Mouse (Mus musculus) heart, embryonic 10.5 days (tissue): ENCODE data around the gene Vcan. TPM values are rescaled to one million over a fixed set of nuclear protein-coding genes. Genes with fewer than 3 reads are reported as not detected.

Source experiments
- DNase-seq: peaks from one replicate; pipeline ENCODE4 v3.0.0-alpha.2; 2017; ENCODE audit warnings: low spot score
- H3K27ac ChIP-seq: fragments of 300-500 bp; sonication (generic); 2 replicates; pipeline ENCODE4 v1.5.1; 2016; ENCODE audit warnings: mild to moderate bottlenecking
- H3K27me3 ChIP-seq: fragments of 300-500 bp; sonication (generic); 2 replicates; pipeline ENCODE4 v1.6.1; 2016; ENCODE audit warnings: mild to moderate bottlenecking; ENCODE audit not compliant: poor library complexity, insufficient read depth, severe bottlenecking
- H3K36me3 ChIP-seq: fragments of 300-500 bp; sonication (generic); 2 replicates; pipeline ENCODE4 v1.6.1; 2016; ENCODE audit warnings: mild to moderate bottlenecking, moderate library complexity
- H3K4me1 ChIP-seq: fragments of 300-500 bp; sonication (generic); 2 replicates; pipeline ENCODE4 v1.6.1; 2016; ENCODE audit warnings: mild to moderate bottlenecking
- H3K4me3 ChIP-seq: fragments of 300-500 bp; sonication (generic); 2 replicates; pipeline ENCODE4 v1.5.1; 2016; ENCODE audit warnings: mild to moderate bottlenecking, moderate library complexity
- H3K9me3 ChIP-seq: fragments of 300-500 bp; sonication (generic); 2 replicates; pipeline ENCODE4 v1.6.1; 2016; ENCODE audit warnings: mild to moderate bottlenecking, moderate library complexity
- WGBS: fragments of 180-500 bp; shearing (Covaris S2); methylation state at CpG from one replicate; pipeline ENCODE4 v1.1.7; 2016; 5-methylcytosine and 5-hydroxymethylcytosine counted together
- polyA plus RNA-seq: library from polyadenylated mRNA; unstranded; fragments of >200 nt; fragmentation: Nextera tagmentation; extraction: Ambion mirVana; gene quantifications from 2 replicates; pipeline ENCODE4 v1.2.1, GENCODE M21; 2016

Gene Vcan
- polyA plus RNA-seq, 1 experiment from 2014 or later = 109 TPM

DNA sequence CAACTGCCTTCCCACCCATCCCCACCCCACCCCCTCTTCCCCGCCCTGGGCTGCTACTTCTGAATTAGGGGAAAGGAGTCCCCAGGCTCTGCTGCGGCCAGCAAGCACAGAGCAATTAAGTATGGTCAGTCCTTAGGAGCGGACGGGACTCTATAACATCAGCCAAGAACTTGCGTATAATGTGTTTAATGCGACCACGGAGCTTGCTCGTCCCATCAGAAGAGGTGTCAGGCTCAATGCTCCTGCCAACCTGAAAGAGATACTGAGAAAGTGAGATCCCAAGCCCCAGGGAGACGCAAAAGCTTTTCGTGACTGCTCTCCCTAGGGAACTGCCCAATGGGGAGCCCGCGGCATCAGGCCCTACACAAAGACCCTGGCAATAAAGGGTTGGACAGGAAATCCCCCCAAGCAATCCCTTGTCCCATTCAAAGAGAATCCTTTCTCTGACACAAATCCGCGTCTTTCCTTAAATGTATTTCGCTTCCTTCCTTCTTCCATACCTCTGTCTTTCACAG is 434 bp upstream of the Vcan start:
- Histone ChIP-seq H3K36me3 (no peaks in the 10 kb centered on the region), H3K9me3 (no peaks in the 10 kb centered on the region), H3K27ac (peak overlapping the region; percentile 95), H3K4me3 (peak overlapping the region; percentile 75), H3K27me3 (no peaks in the 10 kb centered on the region), H3K4me1 (peaks cover 24% of the 10 kb centered on the region)
- WGBS = 1% methylated on average over 15 of the region's 15 CpGs
- no peak for DNase-seq

DNA sequence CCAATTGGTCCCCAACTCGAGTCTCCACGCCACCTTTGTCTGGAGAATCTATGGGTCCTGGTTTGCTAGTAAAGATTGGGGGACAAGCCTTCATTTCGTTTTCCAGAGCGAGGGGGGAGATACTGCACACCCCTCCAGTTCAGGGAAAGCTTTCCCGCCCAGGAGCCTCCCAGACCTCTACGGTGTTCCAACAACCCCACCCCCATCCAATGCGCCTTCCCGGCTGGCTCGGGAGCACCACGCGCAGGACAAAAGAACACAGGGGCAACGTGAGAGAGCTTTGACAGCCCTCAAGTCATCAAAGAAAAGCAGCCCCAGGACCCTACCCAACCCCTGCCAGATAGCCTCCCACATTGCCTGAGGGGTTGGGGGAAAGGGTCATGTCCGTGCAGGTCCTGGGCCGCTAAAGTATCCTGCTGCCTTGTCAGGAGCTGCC is 1.2 kb downstream of the Vcan start:
- peak overlapping the region; percentile 75 for H3K4me3 ChIP-seq
- H3K27me3 ChIP-seq = no peaks in the 10 kb centered on the region
- H3K4me1 ChIP-seq = peaks cover 18% of the 10 kb centered on the region
- H3K27ac ChIP-seq = peak overlapping the region; percentile 95
- H3K36me3 ChIP-seq = no peaks in the 10 kb centered on the region
- WGBS = under 1% methylated on average over 14 of the region's 14 CpGs
- no peaks in the 10 kb centered on the region for H3K9me3 ChIP-seq
- peak; percentile 85 for DNase-seq

DNA sequence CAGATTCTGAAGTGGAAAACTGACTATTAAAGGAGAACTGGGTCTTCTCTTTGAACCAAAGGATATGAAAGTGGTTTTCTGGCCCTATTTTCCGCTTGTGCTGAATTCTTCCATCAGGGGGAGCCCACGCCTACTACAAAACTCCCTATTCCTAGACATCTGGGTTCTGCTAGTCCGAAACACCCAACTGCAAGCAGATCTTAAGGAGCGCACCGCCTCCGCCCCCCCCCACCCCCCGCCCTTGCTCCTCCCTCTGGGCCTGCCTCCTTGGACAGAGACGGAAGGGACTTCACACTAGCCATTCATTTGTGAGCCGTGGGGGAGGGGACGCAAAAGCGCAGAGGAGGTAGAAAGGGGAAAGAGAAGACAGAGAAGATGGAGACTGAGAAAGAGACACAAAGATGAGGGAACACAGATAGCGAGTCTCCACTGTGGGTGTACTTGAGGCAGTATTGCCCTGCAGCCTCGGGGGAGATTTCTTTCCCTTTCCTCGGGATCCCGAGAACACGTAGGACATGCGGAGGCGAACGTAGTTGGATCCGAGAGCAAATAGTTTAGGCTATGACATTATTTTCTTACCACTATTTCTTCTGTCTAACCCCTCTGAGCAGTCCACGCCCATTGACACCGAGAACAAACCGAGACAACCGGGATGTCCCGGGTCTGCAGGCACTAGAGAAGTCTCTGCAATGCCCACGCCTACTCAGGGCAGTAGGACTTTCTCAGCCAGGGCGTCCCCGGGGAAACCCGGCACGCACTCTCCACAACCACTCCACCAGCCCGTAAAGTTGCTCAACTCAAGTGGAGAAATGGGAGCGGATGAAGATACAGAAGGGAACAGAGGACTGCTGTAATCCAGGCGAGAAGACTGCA is 1.8 kb downstream of the Vcan start:
- under 1% methylated on average over 33 of the region's 33 CpGs for WGBS
- Histone ChIP-seq H3K9me3 (no peaks in the 10 kb centered on the region), H3K27ac (peak overlapping the region; percentile 95), H3K4me3 (peak overlapping the region; percentile 75), H3K36me3 (no peaks in the 10 kb centered on the region), H3K4me1 (peaks cover 18% of the 10 kb centered on the region), H3K27me3 (no peaks in the 10 kb centered on the region)
- peak; percentile 96 for DNase-seq

DNA sequence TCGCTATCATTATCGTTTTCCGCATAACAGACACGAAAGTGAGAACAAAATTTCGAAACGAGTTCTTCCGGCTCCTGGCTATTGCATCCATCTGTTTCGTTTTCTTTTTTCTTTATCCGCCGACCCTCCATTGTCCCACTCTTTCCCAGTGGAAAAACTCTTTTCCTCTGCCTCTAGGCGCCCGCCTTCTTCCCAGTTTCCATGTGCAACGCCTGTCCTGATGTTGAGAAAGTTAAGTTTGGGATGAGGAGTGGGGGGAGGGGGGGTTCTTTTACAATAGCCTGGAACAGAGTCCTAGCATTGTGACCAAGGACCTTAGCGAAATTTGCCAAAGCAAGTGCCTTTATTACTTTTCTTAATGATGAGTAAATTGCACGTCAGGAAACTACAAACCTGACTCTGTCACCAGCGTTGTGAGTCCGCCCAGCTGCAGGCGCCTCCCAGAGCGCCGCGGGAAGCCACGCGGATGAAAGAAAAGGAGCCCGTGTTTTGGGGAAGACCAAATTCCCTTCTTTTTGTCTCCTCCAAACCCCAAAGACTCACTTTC is 2.5 kb downstream of the Vcan start:
- no peaks in the 10 kb centered on the region for H3K9me3 ChIP-seq
- no peaks in the 10 kb centered on the region for H3K27me3 ChIP-seq
- H3K27ac ChIP-seq = peak overlapping the region; percentile 95
- WGBS = under 1% methylated on average over 24 of the region's 24 CpGs
- H3K4me3 ChIP-seq = peak overlapping the region; percentile 75
- DNase-seq = no peak
- H3K36me3 ChIP-seq = no peaks in the 10 kb centered on the region
- peaks cover 21% of the 10 kb centered on the region; the same call in 1 of the 2 replicates for H3K4me1 ChIP-seq

DNA sequence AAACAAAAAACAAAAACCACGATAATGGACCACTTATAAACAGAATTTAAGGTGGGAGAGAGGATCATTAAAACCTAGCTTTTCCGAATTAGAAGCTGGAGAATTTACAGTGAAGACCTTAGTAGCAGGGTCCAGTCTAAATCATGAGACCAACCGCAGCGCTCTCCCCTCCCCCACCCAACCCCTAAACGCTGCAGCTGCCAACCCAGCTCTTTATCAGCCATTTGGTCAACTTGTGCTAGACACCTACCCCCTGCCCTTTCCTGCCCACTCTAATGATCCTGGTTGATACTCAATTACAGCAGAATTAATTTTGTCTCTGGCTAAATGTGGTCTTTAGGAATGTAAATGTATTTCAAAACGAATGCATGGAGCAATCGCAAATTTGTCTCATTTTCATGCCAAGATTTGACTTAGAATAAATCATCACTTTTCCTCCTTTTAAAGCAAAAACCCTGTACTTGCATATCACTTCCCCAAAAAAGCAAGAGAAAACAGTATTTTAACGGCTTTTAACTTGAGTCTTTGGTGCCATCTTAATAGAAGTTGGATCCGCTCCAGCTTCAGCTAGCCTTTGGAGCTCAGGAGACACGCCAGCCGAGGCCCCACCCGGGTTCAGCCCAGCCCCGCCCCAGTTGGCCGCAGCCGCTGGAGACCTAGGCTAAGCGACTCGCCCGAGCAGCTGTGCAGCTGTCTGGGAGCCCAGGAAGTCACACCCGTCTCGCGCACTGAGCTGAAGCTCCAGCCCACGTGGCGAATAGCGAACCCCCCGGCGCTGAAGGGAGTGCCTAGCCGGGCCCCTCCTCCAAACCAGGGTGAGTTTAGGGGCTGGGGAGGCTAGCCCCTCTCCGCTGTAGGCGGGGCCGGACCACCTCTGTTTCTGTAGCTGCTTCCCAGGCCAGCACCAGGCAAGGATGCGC is 3.3 kb downstream of the Vcan start:
- Histone ChIP-seq H3K4me3 (peak overlapping the region; percentile 75), H3K27me3 (no peaks in the 10 kb centered on the region), H3K9me3 (no peaks in the 10 kb centered on the region), H3K27ac (peak overlapping the region; percentile 95), H3K36me3 (no peaks in the 10 kb centered on the region), H3K4me1 (peaks cover 25% of the 10 kb centered on the region; the same call in 1 of the 2 replicates)
- WGBS = 2% methylated on average over 31 of the region's 31 CpGs
- DNase-seq = peak; percentile 94

DNA sequence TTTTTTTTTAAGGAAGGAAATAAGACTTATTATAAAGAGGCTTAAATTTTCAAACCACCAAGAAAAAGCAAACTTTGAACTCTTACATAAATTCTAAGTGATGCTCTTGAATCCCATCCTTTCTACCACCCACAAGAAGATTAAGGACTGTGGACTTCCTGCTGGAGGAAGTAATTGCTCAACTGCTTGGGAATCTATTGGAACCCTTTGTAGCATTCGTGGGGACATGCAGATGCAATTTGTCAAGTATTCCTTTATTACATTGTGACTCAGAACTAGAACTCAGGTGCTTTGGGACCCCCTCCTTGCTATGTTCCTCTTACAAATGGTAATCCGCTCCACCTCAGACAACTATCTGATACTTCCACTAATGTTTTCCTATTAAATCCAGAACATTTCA is 4.0 kb downstream of the Vcan start:
- H3K9me3 ChIP-seq = no peaks in the 10 kb centered on the region
- peak overlapping the region; percentile 95; the same call in 1 of the 2 replicates for H3K27ac ChIP-seq
- no peaks in the 10 kb centered on the region for H3K27me3 ChIP-seq
- H3K4me1 ChIP-seq = peaks cover 25% of the 10 kb centered on the region; the same call in 1 of the 2 replicates
- H3K4me3 ChIP-seq = peak overlapping the region; percentile 75
- WGBS = 38% methylated on average over 2 of the region's 2 CpGs
- no peaks in the 10 kb centered on the region for H3K36me3 ChIP-seq
- DNase-seq = no peak

DNA sequence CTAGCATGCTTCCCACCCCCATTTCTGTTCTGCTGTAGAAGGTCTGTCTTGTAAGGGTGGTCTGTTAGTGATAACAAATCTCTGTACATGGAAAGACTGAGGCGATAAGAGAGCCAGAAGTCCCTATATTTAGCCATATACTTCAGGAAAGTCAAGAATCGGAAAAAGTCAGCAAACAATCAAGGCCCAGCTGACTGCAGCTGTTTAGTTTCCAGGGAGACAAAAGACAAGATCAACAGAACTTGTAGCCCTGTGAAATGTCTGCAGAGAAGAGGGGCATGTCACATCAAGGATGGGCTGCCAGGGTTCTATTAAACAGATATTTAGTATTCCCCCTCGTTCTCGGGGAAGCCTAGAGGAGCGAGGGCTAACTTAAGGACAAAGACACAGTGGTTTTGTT is 7.2 kb downstream of the Vcan start:
- Histone ChIP-seq H3K27ac (peak overlapping the region; percentile 69), H3K9me3 (no peaks in the 10 kb centered on the region), H3K4me1 (peaks cover 28% of the 10 kb centered on the region; the same call in 1 of the 2 replicates), H3K27me3 (no peaks in the 10 kb centered on the region), H3K4me3 (peak overlapping the region; percentile 25), H3K36me3 (0 out of 2 replicates have a peak, but pooled peaks cover 3% of the 10 kb centered on the region)
- 18% methylated on average over 5 of the region's 5 CpGs for WGBS
- DNase-seq = no peak

DNA sequence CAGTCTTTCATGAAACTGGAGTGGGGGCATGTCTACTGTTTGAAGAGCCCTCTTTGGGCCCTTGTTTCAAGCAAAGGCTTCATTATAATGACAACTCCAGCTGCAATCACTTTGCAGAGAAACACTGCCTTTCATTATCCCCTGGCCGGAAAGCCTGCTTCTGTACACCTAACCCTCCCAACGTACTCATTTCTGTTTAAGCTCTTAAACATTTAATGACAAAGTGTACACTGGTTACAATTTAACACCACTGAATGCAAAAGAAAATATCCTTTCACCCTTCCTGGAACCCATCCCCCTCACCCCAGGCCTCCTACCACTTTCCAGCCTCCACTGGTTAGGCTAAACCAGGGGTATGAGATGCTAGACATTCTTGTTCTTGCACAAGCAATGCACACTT is 15.8 kb downstream of the Vcan start:
- Histone ChIP-seq H3K4me3 (no peak overlapping the region), H3K27me3 (no peaks in the 10 kb centered on the region), H3K27ac (no peak overlapping the region), H3K36me3 (peaks cover 37% of the 10 kb centered on the region), H3K9me3 (no peaks in the 10 kb centered on the region), H3K4me1 (0 out of 2 replicates have a peak, but pooled peaks cover 6% of the 10 kb centered on the region)
- no peak for DNase-seq
- 83% methylated on average over 2 of the region's 2 CpGs for WGBS

DNA sequence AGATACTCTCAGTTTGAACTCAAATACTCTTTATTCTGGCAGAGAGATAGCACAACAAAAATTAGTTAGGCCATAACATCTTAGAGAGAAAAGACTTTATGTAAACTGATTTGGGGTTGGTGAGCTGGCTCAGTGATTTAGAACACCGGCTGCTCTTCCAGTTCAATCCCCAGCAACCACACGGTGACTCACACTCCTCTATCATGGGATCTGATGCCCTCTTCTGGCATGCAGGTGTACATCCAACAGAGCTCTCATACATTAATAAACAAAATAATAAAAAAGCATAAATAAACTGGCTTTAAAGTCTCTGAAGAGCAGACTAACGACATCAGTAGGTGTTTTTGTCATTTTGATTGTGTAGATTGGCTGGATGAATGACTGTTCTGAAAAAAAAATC is 21.8 kb downstream of the Vcan start:
- Histone ChIP-seq H3K9me3 (no peaks in the 10 kb centered on the region), H3K4me3 (no peak overlapping the region), H3K4me1 (no peaks in the 10 kb centered on the region), H3K36me3 (peaks cover 66% of the 10 kb centered on the region), H3K27me3 (no peaks in the 10 kb centered on the region), H3K27ac (no peak overlapping the region)
- 53% methylated on average over 3 of the region's 3 CpGs for WGBS
- no peak for DNase-seq

DNA sequence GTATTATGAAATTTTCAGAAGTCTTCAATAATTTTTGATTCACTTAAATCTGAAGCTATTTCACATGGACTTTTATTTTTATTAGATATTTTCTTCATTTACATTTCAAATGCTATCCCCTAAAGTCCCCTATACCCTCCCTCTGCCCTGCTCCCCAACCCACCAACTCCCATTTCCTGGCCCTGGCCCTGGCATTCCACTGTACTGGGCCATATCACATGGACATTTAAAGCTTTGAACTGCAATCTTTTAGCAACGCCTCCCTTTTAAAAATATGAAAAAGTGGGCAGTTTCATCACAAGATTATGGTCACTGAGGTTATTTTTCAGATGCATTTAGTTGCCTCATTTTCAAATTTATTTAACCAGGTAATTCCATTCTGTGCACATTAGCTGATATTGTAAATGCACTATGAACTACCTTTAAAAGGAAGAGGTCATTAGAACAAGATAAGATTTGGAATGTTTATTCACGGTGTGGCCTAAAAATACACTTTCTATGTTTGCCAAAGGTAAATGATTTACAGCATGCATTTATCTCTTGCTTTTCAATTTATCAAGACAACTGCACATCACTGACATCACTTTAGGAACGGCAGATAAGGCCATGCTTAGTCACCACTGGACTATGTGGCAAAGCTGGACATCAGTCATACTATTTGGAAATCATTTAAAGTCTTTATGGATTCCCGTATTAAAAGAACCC is 32.7 kb downstream of the Vcan start:
- no peaks in the 10 kb centered on the region for H3K9me3 ChIP-seq
- DNase-seq = no peak
- peaks cover 49% of the 10 kb centered on the region for H3K36me3 ChIP-seq
- no peaks in the 10 kb centered on the region for H3K4me1 ChIP-seq
- no peak overlapping the region for H3K4me3 ChIP-seq
- H3K27me3 ChIP-seq = no peaks in the 10 kb centered on the region
- 53% methylated on average over 4 of the region's 4 CpGs for WGBS
- no peak overlapping the region for H3K27ac ChIP-seq

DNA sequence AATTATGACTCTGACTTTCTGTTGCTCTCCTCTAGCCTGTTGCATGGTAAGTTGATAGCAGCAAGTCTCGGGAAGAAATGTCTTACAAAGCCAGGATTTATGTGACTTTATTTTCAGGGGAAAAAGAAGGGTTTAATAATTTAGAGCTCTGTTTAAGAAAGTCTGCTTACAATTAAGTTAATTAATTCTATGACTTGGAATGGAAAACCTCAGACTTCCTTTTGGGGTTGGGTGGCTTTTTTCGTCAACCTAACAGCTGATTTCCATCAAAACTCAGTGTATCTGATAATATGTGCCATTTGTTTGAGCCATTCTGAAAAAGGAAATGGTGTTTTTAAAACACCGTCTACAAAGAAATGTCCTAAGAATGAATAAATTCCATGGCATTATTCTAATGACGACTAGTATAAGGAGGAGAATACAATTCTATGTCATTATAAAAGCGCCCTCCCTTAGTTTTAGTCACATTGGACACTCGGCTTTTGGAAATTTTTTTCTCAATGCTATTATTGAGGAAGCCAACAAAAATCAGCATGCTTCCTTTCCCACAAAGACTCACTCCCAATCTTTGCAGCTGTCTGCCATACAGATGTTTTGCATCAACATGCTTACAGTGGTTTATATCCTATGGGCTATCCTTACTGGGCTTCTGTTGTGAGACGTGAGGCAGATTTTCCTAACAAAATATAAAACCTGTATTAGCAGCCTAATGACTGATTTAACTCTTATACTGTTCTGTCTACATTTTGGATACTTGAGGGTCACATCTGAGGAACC is 34.0 kb downstream of the Vcan start:
- Histone ChIP-seq H3K4me3 (no peak overlapping the region), H3K27me3 (no peaks in the 10 kb centered on the region), H3K4me1 (no peaks in the 10 kb centered on the region), H3K36me3 (peaks cover 58% of the 10 kb centered on the region), H3K9me3 (no peaks in the 10 kb centered on the region), H3K27ac (no peak overlapping the region)
- WGBS = 80% methylated on average over 7 of the region's 7 CpGs
- no peak for DNase-seq
